Mouse (Mus musculus): Measurements from ENCODE around the gene Fads6.
A peak's percentile ranks its signal among the peaks of the same experiment; 100 is the strongest.

GRCm38 (mm10) chr11:115276780-115277603 is 20.5 kb downstream of the Fads6 start, which contains the start of gene Fdxr:
- TF ChIP-seq CTCF (IDR thresholded peaks at IDR 0.05; ENCODE audit: low read depth) (no peak), EP300 (IDR thresholded peaks at IDR 0.05; ENCODE audit: low read depth) (0 out of 2 replicates have a peak, but pooled peaks have one; percentile 74)

Measured in heart, postnatal 0 days (tissue).